Mouse (Mus musculus): ENCODE results near the gene Klhl29. TPM values are rescaled to one million over a fixed set of nuclear protein-coding genes. Genes with fewer than 3 reads are reported as not detected.

The Klhl29 gene
- polyA plus RNA-seq, 1 experiment = 0.02 TPM

DNA sequence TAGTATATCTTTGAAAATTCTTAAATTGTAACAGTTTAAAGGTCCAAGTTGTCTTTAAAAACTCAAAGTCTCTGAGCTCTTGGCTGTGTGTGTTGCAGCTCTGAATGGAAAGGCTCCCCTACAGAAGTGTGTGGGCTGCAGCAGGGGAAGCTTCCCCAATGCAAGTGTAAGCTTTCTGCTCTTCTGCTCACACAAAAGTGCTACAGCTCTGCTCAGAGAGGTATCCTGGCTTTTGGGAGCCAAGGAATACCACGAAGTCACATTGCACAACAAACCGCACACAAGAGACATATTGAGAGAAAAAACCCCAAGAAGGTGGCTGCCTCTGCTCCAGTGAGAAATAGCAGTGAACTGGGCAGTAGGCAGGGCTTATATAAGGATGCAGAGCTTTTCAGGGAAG is 337.5 kb downstream of the Klhl29 start:
- Histone ChIP-seq H3ac (ENCODE audit: control insufficient read depth, insufficient read length) (no peak overlapping the region), H3K4me3 (no peak overlapping the region), H3K36me3 (ENCODE audit: control insufficient read depth, insufficient read depth) (peaks cover 23% of the 10 kb centered on the region), H3K79me2 (ENCODE audit: control insufficient read depth, insufficient read depth) (no peaks in the 10 kb centered on the region), H3K4me2 (ENCODE audit: low read depth) (no peak overlapping the region), H3K27me3 (ENCODE audit: control insufficient read depth, insufficient read depth, insufficient read length) (no peaks in the 10 kb centered on the region)
- no peak for TF ChIP-seq MYOD1 (IDR thresholded peaks at IDR 0.05; ENCODE audit: control insufficient read depth in 1 of 3, insufficient read length in 2 of 3, low read depth in 2 of 3)
- no peak for TF ChIP-seq TCF12 (IDR thresholded peaks at IDR 0.05; ENCODE audit: insufficient read depth, poor library complexity, severe bottlenecking)
- TF ChIP-seq CEBPB (IDR thresholded peaks at IDR 0.05; ENCODE audit: insufficient read depth, poor library complexity, severe bottlenecking) = no peak
- TF ChIP-seq REST (IDR thresholded peaks at IDR 0.05; ENCODE audit: insufficient read depth, insufficient read length) = no peak
- no peak for TF ChIP-seq USF1 (IDR thresholded peaks at IDR 0.05; ENCODE audit: low read depth)
- no peak for TF ChIP-seq SRF (IDR thresholded peaks at IDR 0.05; ENCODE audit: control insufficient read depth, insufficient read length, low read depth)
- no peak for TF ChIP-seq TCF3 (IDR thresholded peaks at IDR 0.05; ENCODE audit: insufficient read length, low read depth)

DNA sequence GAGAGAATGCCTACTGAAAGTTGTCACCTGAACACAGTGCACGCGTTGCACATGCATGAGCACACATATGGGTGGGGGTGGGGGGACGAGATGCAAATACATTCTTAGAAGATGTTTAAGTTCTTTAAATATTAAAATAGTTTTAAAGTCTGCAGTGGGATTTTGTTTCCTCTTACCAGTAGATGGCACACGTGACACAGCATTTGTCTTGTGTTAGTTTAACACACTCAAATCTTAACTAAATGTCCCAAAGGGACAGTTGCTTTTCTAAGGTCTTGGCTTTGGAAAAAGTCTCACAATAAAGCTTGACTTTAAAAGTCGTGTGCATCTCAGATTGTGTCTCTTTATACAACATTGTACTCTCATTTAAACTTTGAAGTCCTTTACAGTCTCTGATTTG is 346.4 kb downstream of the Klhl29 start:
- no peak overlapping the region for H3K4me2 ChIP-seq (ENCODE audit: low read depth)
- peaks cover 37% of the 10 kb centered on the region for H3K36me3 ChIP-seq (ENCODE audit: control insufficient read depth, insufficient read depth)
- no peaks in the 10 kb centered on the region for H3K27me3 ChIP-seq (ENCODE audit: control insufficient read depth, insufficient read depth, insufficient read length)
- no peaks in the 10 kb centered on the region for H3K79me2 ChIP-seq (ENCODE audit: control insufficient read depth, insufficient read depth)
- H3ac ChIP-seq (ENCODE audit: control insufficient read depth, insufficient read length) = no peak overlapping the region
- H3K4me3 ChIP-seq = no peak overlapping the region
- no peak for TF ChIP-seq MAX (IDR thresholded peaks at IDR 0.05; ENCODE audit: low read depth)
- no peak for TF ChIP-seq MYOG (IDR thresholded peaks at IDR 0.05; ENCODE audit: control insufficient read depth in 1 of 3, insufficient read depth in 1 of 3, insufficient read length in 2 of 3, low read depth in 2 of 3)
- no peak for TF ChIP-seq REST (IDR thresholded peaks at IDR 0.05; ENCODE audit: insufficient read depth, insufficient read length)
- TF ChIP-seq SRF (IDR thresholded peaks at IDR 0.05; ENCODE audit: control insufficient read depth, insufficient read length, low read depth) = no peak
- no peak for TF ChIP-seq POLR2A (IDR thresholded peaks at IDR 0.05; ENCODE audit: insufficient read length, low read depth)
- TF ChIP-seq TCF3 (IDR thresholded peaks at IDR 0.05; ENCODE audit: insufficient read length, low read depth) = no peak
- TF ChIP-seq POLR2AphosphoS2 (IDR thresholded peaks at IDR 0.05; ENCODE audit: insufficient read length, low read depth) = no peak
- TF ChIP-seq TCF12 (IDR thresholded peaks at IDR 0.05; ENCODE audit: insufficient read depth, poor library complexity, severe bottlenecking) = no peak
- TF ChIP-seq MYOD1 (IDR thresholded peaks at IDR 0.05; ENCODE audit: control insufficient read depth in 1 of 3, insufficient read length in 2 of 3, low read depth in 2 of 3) = no peak
- no peak for TF ChIP-seq E2F4 (IDR thresholded peaks at IDR 0.05; ENCODE audit: insufficient read depth)
- TF ChIP-seq CEBPB (IDR thresholded peaks at IDR 0.05; ENCODE audit: insufficient read depth, poor library complexity, severe bottlenecking) = no peak

Measured in myocyte (in vitro differentiated cells).